Mouse (Mus musculus) cerebellum, adult 2 months (tissue): ENCODE results near the gene Zfp706.

Source experiments
- CTCF ChIP-seq: fragments of 200-500 bp; IDR thresholded peaks from 2 replicates; pipeline ENCODE4 v1.5.1; 2011; ENCODE audit warnings: low read depth, mild to moderate bottlenecking, control low read depth, low read length, moderate library complexity, borderline replicate concordance; ENCODE audit not compliant: insufficient read depth
- POLR2A ChIP-seq: fragments of 200-500 bp; IDR thresholded peaks from 2 replicates; pipeline ENCODE4 v1.6.1; 2011; ENCODE audit warnings: low read length, control low read depth, borderline replicate concordance; ENCODE audit not compliant: insufficient read depth

- TF ChIP-seq CTCF (no peak), POLR2A (no peak)
Measured at GRCm38 (mm10) chr15:36950258-36950657, 57.3 kb downstream of the Zfp706 start.
